Mouse (Mus musculus): ENCODE measurements around the gene Lysmd2. TPM values are rescaled to one million over a fixed set of nuclear protein-coding genes. Genes with fewer than 3 reads are reported as not detected.
A peak's percentile ranks its signal among the peaks of the same experiment; 100 is the strongest.
"Not testable (repeated sequence)": the region's sequence is repeated elsewhere in the genome, so short reads cannot be mapped to it uniquely, and the experiment has no call there.

Gene Lysmd2
- total RNA-seq (2021) = 10 to 100 TPM; 60.8 to 67.2 TPM
- long read RNA-seq, transcript Lysmd2-202 (3 exons, 1,241 nt) = minor isoform, 8 of 64 reads
- long read RNA-seq, transcript Lysmd2-201 (3 exons, 1,189 nt) = major isoform, 54 of 64 reads
- long read RNA-seq, partial matches to known transcripts = 0 of 64 reads
- long read RNA-seq, other reads (novel, unspliced or antisense) = 2 of 64 reads

- DNase-seq (ENCODE audit: low spot score in 2 of 2) = peak; percentile 74 to 79
Measured at GRCm38 (mm10) chr9:75625556-75626307, at the start of gene Lysmd2. TSS of gene Lysmd2 (plus strand) at chr9:75625741.

- no peak for DNase-seq (ENCODE audit: low spot score in 2 of 2)
Measured at GRCm38 (mm10) chr9:75579321-75579720, 46.2 kb upstream of the Lysmd2 start.

GRCm38 (mm10) chr9:75581694-75582350, 43.7 kb upstream of the Lysmd2 start:
- DNase-seq (ENCODE audit: low spot score in 2 of 2) = no peak

GRCm38 (mm10) chr9:75589850-75590790, 35.4 kb upstream of the Lysmd2 start:
- no peak for DNase-seq (ENCODE audit: low spot score in 2 of 2)

GRCm38 (mm10) chr9:75593481-75593880, 32.1 kb upstream of the Lysmd2 start:
- DNase-seq (ENCODE audit: low spot score in 2 of 2) = peak; percentile 19 to 66

GRCm38 (mm10) chr9:75597036-75597435, 28.5 kb upstream of the Lysmd2 start:
- DNase-seq (ENCODE audit: low spot score in 2 of 2) = peak in 1 of 2 experiments; percentile 32

- DNase-seq (ENCODE audit: low spot score in 2 of 2) = peak in 1 of 2 experiments; percentile 60
Measured at GRCm38 (mm10) chr9:75597596-75597995, 27.9 kb upstream of the Lysmd2 start.

- DNase-seq (ENCODE audit: low spot score in 2 of 2) = peak; percentile 30 to 68
Measured at GRCm38 (mm10) chr9:75599191-75599841, 26.2 kb upstream of the Lysmd2 start.

- peak; percentile 43 to 77 for DNase-seq (ENCODE audit: low spot score in 2 of 2)
Measured at GRCm38 (mm10) chr9:75600166-75600934, 25.2 kb upstream of the Lysmd2 start.

- DNase-seq (ENCODE audit: low spot score in 2 of 2) = no peak
Measured at GRCm38 (mm10) chr9:75601510-75601909, 24.0 kb upstream of the Lysmd2 start.

- DNase-seq (ENCODE audit: low spot score in 2 of 2) = no peak
Measured at GRCm38 (mm10) chr9:75607496-75607895, 18.0 kb upstream of the Lysmd2 start.

GRCm38 (mm10) chr9:75609505-75609904, 16.0 kb upstream of the Lysmd2 start:
- peak in 1 of 2 experiments; percentile 44 for DNase-seq (ENCODE audit: low spot score in 2 of 2)

GRCm38 (mm10) chr9:75609965-75610364, 15.6 kb upstream of the Lysmd2 start:
- peak in 1 of 2 experiments; percentile 55 for DNase-seq (ENCODE audit: low spot score in 2 of 2)

GRCm38 (mm10) chr9:75610571-75611493, 14.7 kb upstream of the Lysmd2 start, which contains the start of gene Tmod2:
TSS of gene Tmod2 (minus strand) at chr9:75611325.
- peak; percentile 75 to 83 for DNase-seq (ENCODE audit: low spot score in 2 of 2)

- no peak for DNase-seq (ENCODE audit: low spot score in 2 of 2)
Measured at GRCm38 (mm10) chr9:75616560-75616959, 9.0 kb upstream of the Lysmd2 start.

- no peak for DNase-seq (ENCODE audit: low spot score in 2 of 2)
Measured at GRCm38 (mm10) chr9:75618836-75619400, 6.6 kb upstream of the Lysmd2 start.

- not testable (repeated sequence) for DNase-seq (ENCODE audit: low spot score in 2 of 2)
Measured at GRCm38 (mm10) chr9:75619761-75620160, 5.8 kb upstream of the Lysmd2 start.

- DNase-seq (ENCODE audit: low spot score in 2 of 2) = no peak
Measured at GRCm38 (mm10) chr9:75621428-75621827, 4.1 kb upstream of the Lysmd2 start.
